Mouse (Mus musculus) cerebellum, postnatal 10 days (tissue): ENCODE results near the gene Myo1b.

Experiments used
- DNase-seq, 2 experiments: peaks; one replicate each; pipeline ENCODE4 v3.0.0; 2021; ENCODE audit warnings: mixed read lengths in 2 of 2

The Myo1b gene

DNA sequence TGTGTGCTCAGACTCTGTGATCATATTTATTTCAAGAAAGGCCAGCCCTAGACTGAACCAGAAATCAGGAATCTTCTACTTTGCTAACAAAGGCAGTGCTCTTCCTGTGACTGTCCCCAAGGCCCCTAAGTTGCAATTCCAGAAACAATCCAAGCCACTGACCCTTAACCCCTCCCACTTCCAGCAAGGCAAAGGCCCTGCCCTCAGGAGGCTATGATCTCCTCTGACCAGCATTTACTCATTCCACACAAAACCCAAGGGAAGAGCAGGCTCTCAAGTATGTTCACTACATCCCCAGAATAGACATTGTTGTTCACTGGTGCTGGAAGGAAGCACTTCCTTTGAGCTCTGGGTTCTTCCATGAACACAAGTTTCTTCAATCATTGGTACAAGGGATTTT lies 135.5 kb downstream of the Myo1b start:
- no peak for DNase-seq

DNA sequence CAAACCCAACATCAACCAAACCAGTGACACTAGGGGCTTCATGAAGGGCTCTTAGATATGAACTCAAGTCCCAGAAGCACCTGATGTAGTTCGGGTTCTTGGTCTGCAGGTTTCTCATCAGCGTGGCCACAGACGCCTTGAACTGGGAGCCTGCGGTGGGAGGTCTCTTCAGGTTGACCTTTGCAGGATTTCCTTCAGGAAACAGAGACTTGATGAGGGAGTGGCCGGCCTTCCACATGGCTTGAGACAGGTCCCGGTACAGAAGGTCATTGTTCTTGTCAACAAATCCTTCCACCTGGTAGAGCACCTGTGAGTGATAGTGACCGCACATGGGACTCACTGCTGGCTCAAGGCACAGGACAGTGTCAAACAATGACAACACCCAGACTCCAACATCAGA lies 137.6 kb downstream of the Myo1b start:
- no peak for DNase-seq

DNA sequence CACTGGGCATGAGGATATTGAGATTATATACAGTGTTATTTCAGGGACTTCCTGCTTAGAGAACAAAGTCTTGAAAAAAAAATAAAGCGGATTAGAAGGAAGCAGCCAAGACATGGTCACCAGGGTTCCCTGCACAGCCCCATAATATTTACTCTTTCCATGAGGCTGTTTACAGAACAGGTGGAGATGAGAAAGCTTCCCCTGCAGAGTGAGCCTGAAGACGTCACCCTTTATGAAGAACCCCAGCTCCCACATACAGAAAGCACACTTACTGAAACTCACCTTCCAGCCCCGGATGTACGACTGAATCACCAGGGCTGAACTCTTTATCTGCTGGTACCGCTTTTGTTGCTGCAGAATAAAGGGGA lies 145.4 kb downstream of the Myo1b start:
- no peak for DNase-seq

DNA sequence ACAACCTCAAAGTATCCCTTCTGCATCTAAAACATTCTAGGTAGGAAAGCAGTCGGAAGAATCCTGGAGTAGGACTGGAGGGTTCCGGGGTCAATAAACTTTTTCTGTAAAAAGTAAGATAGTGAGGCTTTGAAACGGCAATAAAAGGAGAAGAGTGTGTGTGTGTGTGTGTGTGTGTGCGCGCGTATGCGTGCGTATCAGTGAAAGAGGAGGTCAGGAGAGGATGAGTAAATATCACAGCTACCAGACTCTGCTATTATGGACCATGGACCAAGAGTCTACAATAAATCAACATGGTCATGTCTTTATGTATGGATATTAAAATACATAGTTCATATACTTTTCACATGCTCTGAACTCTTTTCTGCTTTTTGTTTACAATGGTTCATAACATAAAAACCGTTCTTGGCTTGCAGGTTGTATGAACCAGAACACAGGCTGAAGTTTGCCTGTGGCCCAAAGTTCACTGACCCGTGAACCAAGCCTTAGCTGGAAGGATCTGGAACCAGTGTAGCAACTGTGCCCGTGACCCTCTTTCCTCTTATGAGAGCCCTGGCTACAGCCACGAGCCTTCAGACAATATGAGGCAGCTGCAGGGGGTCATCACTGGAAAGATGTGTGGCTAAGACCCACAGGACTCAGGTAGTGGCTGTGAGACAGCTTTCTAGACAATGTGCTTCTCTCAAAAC lies 145.9 kb downstream of the Myo1b start:
- DNase-seq: no peak

DNA sequence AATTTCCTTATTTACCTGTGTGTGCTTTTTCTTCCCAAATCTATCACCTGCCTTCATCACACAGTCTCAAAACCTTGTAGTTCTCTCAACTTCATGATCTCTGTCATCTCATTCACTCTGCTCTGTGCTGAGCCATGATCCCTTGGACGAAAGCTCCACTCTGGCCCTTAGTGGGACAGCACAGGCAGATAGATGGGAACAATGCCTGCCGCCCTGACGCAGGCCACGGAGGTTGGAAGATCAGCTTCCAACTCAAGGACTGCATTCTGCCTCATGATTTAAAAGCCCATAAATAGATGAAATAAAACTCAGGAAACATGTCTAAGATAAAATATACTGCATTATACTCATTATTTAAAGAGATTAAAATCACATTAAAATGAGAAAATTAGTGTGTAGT lies 149.6 kb downstream of the Myo1b start:
- no peak for DNase-seq

DNA sequence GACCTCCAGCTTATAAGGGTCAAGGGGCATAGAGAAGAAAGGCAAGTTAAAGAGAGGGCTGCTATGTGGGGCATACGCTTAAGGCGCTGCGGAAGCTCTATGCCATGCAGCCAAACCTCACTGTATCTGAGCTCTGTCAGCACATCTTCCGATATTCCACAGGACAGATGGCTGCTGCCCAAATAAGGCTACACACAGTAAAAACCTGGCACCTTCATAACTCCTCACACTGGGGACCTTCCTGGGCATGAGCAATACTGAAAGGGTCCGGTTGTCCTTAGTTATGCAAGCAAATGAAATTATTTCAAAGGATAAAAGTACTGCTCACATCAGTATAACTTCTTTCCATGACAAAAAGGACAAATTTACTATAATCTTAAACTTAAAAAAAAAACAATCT lies 150.7 kb downstream of the Myo1b start:
- peak; percentile 45 to 55 for DNase-seq

- DNase-seq: no peak
These were observed 156.2 kb downstream of the Myo1b start for GRCm38 (mm10) chr1:51759657-51760056.

DNA sequence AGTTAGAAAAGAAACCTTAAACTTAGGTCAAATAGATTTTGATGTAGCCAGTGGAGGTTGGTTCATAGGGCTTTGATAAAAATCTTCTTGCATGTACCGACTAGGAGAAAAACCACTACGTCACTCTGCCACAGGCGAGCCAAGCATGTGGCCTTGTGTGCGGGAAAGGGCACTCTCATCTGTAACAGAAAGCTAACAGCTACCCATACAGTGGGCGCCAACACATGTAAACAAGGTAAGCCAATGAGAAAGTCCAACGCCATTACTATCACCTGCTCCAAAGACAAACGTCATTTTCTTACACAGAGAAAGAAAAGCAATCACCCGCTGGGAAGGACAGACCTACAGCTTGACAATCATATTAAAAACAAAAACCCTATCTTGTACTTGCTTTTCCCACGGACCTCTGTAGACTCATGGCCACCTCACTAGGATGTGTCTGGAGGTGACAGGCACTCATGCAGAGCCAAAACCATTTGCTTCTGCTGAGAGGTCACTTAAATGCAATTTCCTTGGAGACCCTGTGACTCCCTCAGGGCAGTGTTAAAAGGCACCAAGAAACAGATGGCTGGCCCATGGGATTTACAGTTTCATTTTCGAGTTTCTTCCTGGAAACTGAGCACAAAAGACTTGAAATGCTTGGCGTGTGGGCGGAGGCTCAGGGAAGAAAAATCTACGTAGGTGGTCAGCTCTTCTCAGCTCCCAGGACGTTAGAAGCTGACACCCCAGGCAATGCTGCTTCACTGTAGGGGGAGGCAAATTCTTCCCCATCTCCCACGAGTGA lies 157.4 kb downstream of the Myo1b start:
- DNase-seq: no peak

GRCm38 (mm10) chr1:51753621-51754020 lies 162.2 kb downstream of the Myo1b start:
- no peak for DNase-seq

DNA sequence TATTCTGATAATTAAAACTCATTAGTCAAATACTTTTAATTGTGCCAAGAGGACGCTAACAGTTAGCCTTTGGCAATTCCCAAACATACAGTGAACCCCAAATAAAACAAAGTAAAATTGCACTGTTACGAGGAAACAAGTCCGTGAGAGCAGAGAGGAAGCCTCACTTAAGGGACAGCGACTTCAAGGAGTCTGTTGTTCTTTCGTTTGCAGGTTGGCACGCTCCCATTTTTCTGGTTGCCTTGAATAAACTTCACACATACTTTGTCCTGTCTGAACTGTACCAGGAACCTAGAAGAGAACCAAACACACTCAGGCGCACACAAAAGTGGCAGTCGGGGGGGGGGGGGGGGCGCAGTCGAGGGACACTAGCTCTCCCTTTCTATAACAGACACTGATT lies 164.9 kb downstream of the Myo1b start:
- no peak for DNase-seq

DNA sequence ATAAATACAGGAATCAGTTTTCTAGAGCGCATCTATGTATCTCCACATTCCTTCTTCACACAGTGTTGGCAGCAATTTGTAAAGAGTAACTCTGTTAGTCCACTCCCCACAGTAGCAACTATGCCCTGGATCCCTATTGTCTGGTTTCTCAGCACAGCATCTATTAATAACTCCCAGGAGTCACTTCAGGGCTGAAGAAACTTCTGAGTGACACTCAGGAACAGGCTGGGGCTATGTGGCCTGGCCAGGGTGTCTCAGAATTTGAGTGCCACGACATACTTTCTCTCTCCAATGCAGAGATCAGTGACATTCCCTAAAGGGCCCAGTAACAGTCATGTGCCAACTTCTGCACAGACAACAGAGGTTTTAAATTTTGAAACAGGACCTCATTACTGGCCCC lies 167.6 kb downstream of the Myo1b start:
- no peak for DNase-seq

GRCm38 (mm10) chr1:51747494-51747893 lies 168.4 kb downstream of the Myo1b start:
- no peak for DNase-seq

DNA sequence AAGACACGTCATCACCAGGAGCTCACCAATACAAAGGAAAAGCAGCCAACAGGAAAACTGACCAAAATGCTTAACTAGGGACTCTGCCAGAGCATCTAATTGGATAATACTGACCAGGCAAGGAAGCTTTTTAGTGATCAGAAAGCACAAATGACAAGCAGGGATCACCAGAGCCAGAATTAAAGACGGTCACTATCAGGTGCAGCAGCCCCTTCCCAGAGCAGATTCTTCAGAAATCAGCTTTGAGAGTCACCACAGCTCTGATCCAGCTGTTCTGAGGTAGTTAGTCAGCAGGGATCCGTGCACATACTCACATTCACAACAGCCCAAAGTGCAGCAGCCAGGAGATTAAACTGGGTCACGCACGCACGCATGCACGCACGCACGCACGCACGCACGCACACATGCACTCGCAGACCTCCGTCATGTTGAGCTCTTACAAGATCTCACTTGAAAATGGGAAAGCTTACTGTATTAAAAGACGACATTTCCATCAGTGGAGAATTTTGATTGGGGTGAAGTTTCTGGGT lies 169.1 kb downstream of the Myo1b start:
- no peak for DNase-seq

DNA sequence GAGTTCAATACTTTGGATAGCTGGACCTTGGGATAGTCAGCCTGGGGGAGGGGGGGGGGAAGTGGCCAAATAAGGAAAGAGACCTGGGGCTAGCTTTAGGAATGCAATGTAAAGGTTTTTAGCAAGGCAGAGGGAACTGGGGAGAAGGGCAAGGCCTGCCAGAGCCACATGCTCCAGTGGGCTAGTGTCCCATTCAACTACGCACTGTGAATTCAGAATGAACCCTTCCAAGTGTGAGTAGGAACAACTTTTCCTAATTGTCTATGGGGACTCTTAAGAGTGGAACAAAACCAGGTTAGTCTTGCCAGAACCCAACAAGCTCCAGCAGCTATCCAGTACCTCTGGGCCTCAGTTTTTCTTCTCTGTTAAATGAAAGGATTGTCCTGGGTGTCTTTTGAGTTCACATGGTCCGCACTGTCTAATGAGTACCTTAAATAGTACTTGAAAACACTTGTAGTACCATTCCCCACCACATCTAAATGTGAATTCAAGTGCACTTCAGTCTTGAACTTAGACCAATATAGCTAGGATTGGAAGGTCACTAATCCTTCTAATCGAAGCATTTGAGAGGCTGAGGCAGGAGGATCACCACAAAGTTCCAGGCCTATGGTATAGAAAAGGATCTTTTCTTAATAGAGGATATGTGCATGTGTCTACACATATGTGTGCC lies 172.0 kb downstream of the Myo1b start:
- DNase-seq: no peak

DNA sequence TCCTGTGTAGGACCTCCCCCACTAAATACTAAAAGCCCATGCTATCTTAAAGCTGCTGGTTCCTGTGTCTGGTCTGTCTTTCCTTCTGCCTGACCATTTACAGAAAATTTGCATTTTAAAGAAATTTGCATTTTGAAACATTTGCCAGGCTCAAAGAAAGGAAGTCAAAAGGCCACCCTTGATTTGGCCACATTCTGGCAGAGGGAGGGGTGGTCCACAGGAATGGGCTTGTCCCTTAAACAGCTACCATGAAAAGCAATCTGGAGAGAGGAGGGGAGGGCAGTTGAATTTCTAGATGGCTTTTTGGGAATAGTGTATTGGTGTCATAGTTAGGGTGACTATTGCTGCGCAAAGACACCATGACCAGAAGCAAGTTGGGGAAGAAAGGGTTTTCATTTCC lies 173.3 kb downstream of the Myo1b start:
- DNase-seq: no peak

GRCm38 (mm10) chr1:51740626-51741231 lies 175.1 kb downstream of the Myo1b start:
- DNase-seq: no peak

DNA sequence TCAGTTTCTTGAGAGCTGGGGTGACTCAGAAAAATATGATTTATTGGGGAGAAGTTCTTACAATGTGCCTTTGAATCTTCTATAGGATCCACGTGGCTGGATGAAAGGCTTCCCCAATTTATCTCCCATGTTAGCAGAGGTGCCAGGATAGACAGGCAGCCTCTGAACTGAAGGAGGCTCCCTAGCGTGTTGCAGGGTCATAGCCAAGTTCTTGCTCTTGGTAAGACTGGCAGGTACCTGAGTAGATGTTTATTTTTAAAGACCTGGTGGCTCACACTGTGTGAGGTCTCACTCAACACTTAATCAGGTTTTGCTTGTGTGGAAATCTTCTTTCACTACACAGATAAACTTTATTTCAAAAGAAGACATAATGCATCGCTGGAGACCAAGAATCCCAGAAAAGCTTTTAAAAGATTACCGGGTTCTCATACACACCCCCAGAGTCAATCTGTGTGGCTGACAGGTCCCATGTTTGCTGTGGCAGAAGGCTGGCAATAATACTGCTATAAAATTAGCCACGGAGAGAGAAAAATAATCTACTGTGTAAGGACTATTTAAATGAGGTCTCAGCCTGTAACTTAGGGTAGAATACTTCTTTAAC lies 176.5 kb downstream of the Myo1b start:
- peak in 1 of 2 experiments; percentile 40 for DNase-seq

GRCm38 (mm10) chr1:51736822-51737221 lies 179.0 kb downstream of the Myo1b start:
- no peak for DNase-seq

- DNase-seq: no peak
These were observed 181.2 kb downstream of the Myo1b start for GRCm38 (mm10) chr1:51734721-51735120.

DNA sequence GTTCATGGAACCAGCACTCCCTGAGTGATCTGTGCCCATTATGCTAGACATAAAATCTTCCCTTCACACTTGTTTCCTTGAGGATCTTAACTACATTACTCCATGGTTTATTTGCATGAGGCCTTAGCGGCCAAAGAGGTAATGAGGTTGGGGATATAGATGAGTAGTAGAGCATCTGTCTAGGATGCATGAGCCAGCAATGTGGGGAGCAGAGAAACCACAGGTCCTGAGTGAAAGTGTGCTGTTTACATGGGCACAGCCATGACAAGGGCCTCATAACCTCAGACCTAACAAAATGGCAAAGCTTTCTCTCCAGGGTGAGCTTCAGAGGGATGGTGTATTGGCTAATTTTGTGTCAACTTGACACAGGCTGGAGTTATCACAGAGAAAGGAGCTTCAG lies 186.5 kb downstream of the Myo1b start:
- no peak for DNase-seq

GRCm38 (mm10) chr1:51728816-51729215 lies 187.1 kb downstream of the Myo1b start:
- no peak for DNase-seq

- DNase-seq: peak; percentile 76 to 83
These were observed 195.8 kb downstream of the Myo1b start for GRCm38 (mm10) chr1:51719897-51720673.
